Mouse (Mus musculus) midbrain, embryonic 16.5 days (tissue): ENCODE measurements at regions not wholly inside any gene's neighbourhood (a gene's known extent, or its start where the extent isn't known, plus 50 kb on each side); places are given as distances from the start of the nearest gene placed in this dataset.

ENCODE experiments used
- ATAC-seq: fragments of 200-750 bp; cut with Nextera tagmentation; 2 replicates; pipeline ENCODE4 v1.8.0; 2017; ENCODE audit warnings: moderate TSS enrichment
- H3K27ac ChIP-seq: fragments of 300-500 bp; sonication (generic); 2 replicates; pipeline ENCODE4 v1.5.1; 2014; ENCODE audit warnings: mild to moderate bottlenecking, low read length, mixed read lengths
- H3K27me3 ChIP-seq: fragments of 300-500 bp; sonication (generic); 2 replicates; pipeline ENCODE4 v1.6.1; 2014; ENCODE audit warnings: low read depth, low read length, mixed read lengths; ENCODE audit not compliant: control insufficient read depth, insufficient read depth
- H3K36me3 ChIP-seq: fragments of 300-500 bp; sonication (generic); 2 replicates; pipeline ENCODE4 v1.6.1; 2014; ENCODE audit warnings: mild to moderate bottlenecking, low read length, moderate library complexity, mixed read lengths; ENCODE audit not compliant: control insufficient read depth, insufficient read depth
- H3K4me1 ChIP-seq: fragments of 300-500 bp; sonication (generic); 2 replicates; pipeline ENCODE4 v1.6.1; 2014; ENCODE audit warnings: mild to moderate bottlenecking, low read length, mixed read lengths; ENCODE audit not compliant: control insufficient read depth, insufficient read depth
- H3K4me2 ChIP-seq: fragments of 300-500 bp; sonication (generic); 2 replicates; pipeline ENCODE4 v1.6.1; 2014; ENCODE audit warnings: mild to moderate bottlenecking, low read length, mixed read lengths
- H3K4me3 ChIP-seq: fragments of 300-500 bp; sonication (generic); 2 replicates; pipeline ENCODE4 v1.5.1; 2014; ENCODE audit warnings: low read depth, mild to moderate bottlenecking, low read length, moderate library complexity, mixed read lengths
- H3K9ac ChIP-seq: fragments of 300-500 bp; sonication (generic); 2 replicates; pipeline ENCODE4 v1.6.1; 2014; ENCODE audit warnings: low read depth, low read length, mixed read lengths
- H3K9me3 ChIP-seq: fragments of 300-500 bp; sonication (generic); replicated peaks from 2 replicates; pipeline ENCODE4 v1.6.1; 2014; ENCODE audit warnings: mild to moderate bottlenecking, low read length, mixed read lengths; ENCODE audit not compliant: control insufficient read depth, poor library complexity, severe bottlenecking
- WGBS: fragments of 180-500 bp; shearing (Covaris S2); extraction: QIAGEN DNeasy Blood & Tissue Kit; methylation state at CpG from one replicate; pipeline ENCODE4 v1.1.7; 2014; 5-methylcytosine and 5-hydroxymethylcytosine counted together

GRCm38 (mm10) chr2:124952212-124952611 lies 115.7 kb upstream of the Slc24a5 start:
- H3K27ac ChIP-seq: no peak overlapping the region
- ATAC-seq: no peak
- WGBS: 44% methylated on average over 4 of the region's 4 CpGs
- H3K4me2 ChIP-seq: no peak overlapping the region
- no peaks in the 10 kb centered on the region for H3K36me3 ChIP-seq
- no peaks in the 10 kb centered on the region; the same call in 1 of the 2 replicates for H3K27me3 ChIP-seq
- no peaks in the 10 kb centered on the region for H3K9me3 ChIP-seq
- H3K9ac ChIP-seq: no peak overlapping the region
- peaks cover 4% of the 10 kb centered on the region; the same call in 1 of the 2 replicates for H3K4me1 ChIP-seq
- no peak overlapping the region for H3K4me3 ChIP-seq

- H3K36me3 ChIP-seq: no peaks in the 10 kb centered on the region
These were observed 114.9 kb upstream of the Slc24a5 start for GRCm38 (mm10) chr2:124953015-124953414.

GRCm38 (mm10) chr2:124955843-124956242 lies 112.1 kb upstream of the Slc24a5 start:
- no peaks in the 10 kb centered on the region for H3K9me3 ChIP-seq
- H3K27ac ChIP-seq: no peak overlapping the region
- ATAC-seq: no peak
- no peaks in the 10 kb centered on the region for H3K4me1 ChIP-seq
- H3K36me3 ChIP-seq: no peaks in the 10 kb centered on the region
- no peak overlapping the region for H3K4me3 ChIP-seq
- no peak overlapping the region for H3K4me2 ChIP-seq
- no peak overlapping the region for H3K9ac ChIP-seq
- no peaks in the 10 kb centered on the region for H3K27me3 ChIP-seq
- WGBS: 21% methylated on average over 7 of the region's 7 CpGs

More at GRCm38 (mm10) chr2:124953015-124953414, 114.9 kb upstream of the Slc24a5 start:
- Histone ChIP-seq H3K27me3 (no peaks in the 10 kb centered on the region; the same call in 1 of the 2 replicates), H3K9ac (no peak overlapping the region), H3K9me3 (no peaks in the 10 kb centered on the region), H3K4me3 (no peak overlapping the region), H3K4me2 (no peak overlapping the region), H3K27ac (no peak overlapping the region), H3K4me1 (peaks cover 4% of the 10 kb centered on the region; the same call in 1 of the 2 replicates)
- 78% methylated on average over 5 of the region's 5 CpGs for WGBS
- ATAC-seq: no peak

DNA sequence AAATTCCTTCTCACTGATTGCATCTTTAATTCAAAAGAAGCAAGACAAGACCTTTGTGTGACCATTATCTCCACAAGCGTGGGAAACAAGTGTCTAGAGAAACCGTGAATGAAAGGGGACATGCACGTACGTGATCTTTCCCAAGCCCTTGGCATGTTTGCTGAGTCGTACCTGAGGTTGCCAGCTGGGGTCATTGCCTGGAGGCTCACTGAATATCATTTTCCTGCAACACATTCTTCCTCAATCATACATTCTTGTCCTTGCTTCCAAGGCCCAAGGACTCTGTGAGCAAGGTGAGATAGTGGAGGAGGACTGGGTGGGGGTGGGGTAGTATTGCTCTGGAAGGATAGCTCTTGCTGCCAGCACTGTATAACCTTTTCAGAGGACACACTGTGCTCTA lies 108.5 kb upstream of the Slc24a5 start:
- no peaks in the 10 kb centered on the region for H3K36me3 ChIP-seq
- no peaks in the 10 kb centered on the region for H3K27me3 ChIP-seq
- H3K27ac ChIP-seq: no peak overlapping the region
- WGBS: 81% methylated on average over 5 of the region's 5 CpGs
- no peak overlapping the region for H3K4me2 ChIP-seq
- H3K4me1 ChIP-seq: no peaks in the 10 kb centered on the region
- H3K9me3 ChIP-seq: no peaks in the 10 kb centered on the region
- no peak for ATAC-seq
- H3K9ac ChIP-seq: no peak overlapping the region
- no peak overlapping the region for H3K4me3 ChIP-seq

DNA sequence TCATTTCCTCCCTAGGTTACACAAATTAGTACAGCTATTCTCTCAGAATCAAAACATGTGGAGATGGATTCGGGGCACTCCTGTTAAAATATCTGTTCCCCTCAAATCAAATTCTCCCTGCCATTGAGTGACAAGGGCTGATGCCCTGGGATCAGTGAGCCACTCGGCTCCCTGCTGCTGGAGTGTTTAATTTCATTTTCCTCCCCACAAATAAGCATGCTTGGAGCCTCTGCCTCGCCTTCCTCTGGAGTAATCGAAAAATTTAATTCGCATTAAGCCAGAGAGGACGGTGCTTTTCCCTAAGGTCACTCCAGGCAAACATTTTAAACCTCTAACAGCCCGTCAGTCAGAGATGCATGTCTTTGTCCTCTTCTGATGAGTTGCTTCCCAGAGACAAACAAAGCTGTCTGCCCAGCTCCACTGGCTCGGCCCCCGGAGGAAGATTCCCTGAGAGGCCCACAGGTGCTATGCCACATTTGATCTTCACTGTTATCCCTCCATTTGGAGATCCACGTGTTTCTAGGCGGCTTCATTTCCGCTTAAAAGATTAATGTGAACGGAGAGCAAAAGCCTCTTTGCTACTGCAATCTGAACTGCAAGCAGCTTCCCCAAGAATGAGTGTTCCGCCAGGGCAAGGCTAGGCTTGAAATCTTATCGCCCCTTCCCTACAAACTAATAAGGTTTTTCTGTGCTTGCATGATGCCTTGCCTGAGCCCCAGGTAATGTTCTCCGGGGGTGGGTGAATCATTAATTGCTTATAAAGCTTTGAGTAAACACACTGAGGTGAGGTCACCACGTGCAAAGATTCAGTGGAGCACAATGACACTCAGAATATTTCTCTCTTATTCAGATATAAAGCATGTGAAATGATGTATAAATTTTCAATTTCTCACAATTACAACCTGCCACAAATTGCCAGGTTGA lies 95.8 kb upstream of the Slc24a5 start:
- Histone ChIP-seq H3K9ac (no peak overlapping the region), H3K36me3 (no peaks in the 10 kb centered on the region), H3K27me3 (no peaks in the 10 kb centered on the region), H3K4me3 (no peak overlapping the region), H3K4me1 (peaks cover 7% of the 10 kb centered on the region), H3K27ac (peak overlapping the region; percentile 23; the same call in 1 of the 2 replicates), H3K9me3 (no peaks in the 10 kb centered on the region), H3K4me2 (peak overlapping the region; percentile 21)
- 23% methylated on average over 17 of the region's 17 CpGs for WGBS
- peak; percentile 73 for ATAC-seq

GRCm38 (mm10) chr2:124975106-124975505 lies 92.8 kb upstream of the Slc24a5 start:
- no peak overlapping the region for H3K9ac ChIP-seq
- ATAC-seq: no peak
- H3K9me3 ChIP-seq: no peaks in the 10 kb centered on the region
- H3K36me3 ChIP-seq: no peaks in the 10 kb centered on the region
- no peak overlapping the region for H3K4me2 ChIP-seq
- H3K27ac ChIP-seq: no peak overlapping the region
- WGBS: 83% methylated on average over 3 of the region's 3 CpGs
- H3K27me3 ChIP-seq: no peaks in the 10 kb centered on the region
- no peak overlapping the region for H3K4me3 ChIP-seq
- H3K4me1 ChIP-seq: peaks cover 7% of the 10 kb centered on the region

DNA sequence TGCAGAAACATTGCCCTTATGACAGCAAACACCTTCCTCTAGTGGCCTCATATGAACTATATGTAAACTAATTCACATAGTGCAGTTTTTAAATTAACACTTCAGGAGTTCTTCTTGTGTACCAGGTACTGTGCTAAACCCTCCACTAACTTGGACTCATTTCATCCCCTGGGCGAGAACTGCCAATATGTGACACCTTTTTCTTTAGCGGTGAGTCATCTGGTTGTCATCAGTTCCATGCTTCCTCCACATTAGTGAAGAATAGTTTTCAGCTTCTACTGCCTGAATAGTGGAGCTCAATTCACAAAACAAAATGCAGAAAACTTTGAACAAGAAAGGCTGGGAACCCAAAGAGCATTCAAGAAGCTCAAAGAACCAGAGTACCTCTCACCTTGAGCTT lies 76.9 kb upstream of the Slc24a5 start:
- H3K4me2 ChIP-seq: no peak overlapping the region
- ATAC-seq: no peak
- H3K27ac ChIP-seq: no peak overlapping the region
- no peak overlapping the region for H3K4me3 ChIP-seq
- no peaks in the 10 kb centered on the region for H3K9me3 ChIP-seq
- no peaks in the 10 kb centered on the region for H3K36me3 ChIP-seq
- H3K9ac ChIP-seq: no peak overlapping the region
- no peaks in the 10 kb centered on the region for H3K27me3 ChIP-seq
- WGBS: 94% methylated on average over 2 of the region's 2 CpGs
- no peaks in the 10 kb centered on the region for H3K4me1 ChIP-seq

DNA sequence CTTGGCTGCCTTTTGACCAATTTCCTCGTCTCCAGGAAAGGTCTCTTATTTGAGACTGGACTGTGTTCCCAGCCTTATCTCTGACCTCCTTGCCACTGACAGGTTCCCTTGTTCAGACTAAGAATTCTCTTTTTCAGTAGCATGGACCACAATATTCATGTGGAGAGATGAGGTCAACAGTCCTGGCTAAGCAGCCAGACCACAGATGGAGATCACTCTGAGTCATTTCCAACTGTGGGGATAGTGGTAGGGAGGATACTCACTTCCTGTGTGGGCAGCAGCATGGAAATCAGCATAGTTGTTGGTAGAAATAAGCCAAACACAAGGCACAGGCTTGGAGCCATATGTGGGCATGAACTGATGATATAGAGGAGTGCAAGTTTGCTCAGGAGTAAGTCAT lies 52.9 kb upstream of the Slc24a5 start:
- no peak for ATAC-seq
- H3K27me3 ChIP-seq: no peaks in the 10 kb centered on the region
- H3K27ac ChIP-seq: no peak overlapping the region
- no peaks in the 10 kb centered on the region for H3K9me3 ChIP-seq
- H3K4me2 ChIP-seq: no peak overlapping the region
- 78% methylated on average over 1 of the region's 1 CpGs for WGBS
- H3K4me1 ChIP-seq: no peaks in the 10 kb centered on the region
- H3K4me3 ChIP-seq: no peak overlapping the region
- H3K36me3 ChIP-seq: no peaks in the 10 kb centered on the region
- no peak overlapping the region for H3K9ac ChIP-seq

DNA sequence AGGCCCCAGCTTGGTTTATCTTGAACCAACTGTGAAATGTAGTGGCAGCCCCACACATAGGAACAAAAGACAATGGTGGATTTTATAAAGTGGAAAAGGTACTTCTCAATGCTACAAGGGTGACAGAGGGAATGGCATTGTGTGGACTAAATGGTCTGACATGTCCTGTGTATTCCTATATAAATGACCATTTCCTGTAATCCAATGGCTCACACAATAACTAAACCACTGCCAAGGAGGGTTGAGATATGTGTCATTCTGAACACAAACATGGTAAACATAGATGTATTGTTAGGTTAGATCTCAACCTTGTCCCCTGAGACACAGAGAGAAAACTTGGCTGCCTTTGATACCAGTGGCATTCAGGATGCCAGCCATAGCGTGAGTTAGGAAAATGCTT lies 51.0 kb upstream of the Slc24a5 start:
- ATAC-seq: no peak
- Histone ChIP-seq H3K9me3 (no peaks in the 10 kb centered on the region), H3K4me3 (no peak overlapping the region), H3K4me2 (no peak overlapping the region), H3K27me3 (no peaks in the 10 kb centered on the region), H3K9ac (no peak overlapping the region), H3K27ac (no peak overlapping the region), H3K36me3 (no peaks in the 10 kb centered on the region), H3K4me1 (no peaks in the 10 kb centered on the region)
- whole genome bisulfite sequencing: 90% methylated on average over 1 of the region's 1 CpGs
